In the genomic region with DNA sequence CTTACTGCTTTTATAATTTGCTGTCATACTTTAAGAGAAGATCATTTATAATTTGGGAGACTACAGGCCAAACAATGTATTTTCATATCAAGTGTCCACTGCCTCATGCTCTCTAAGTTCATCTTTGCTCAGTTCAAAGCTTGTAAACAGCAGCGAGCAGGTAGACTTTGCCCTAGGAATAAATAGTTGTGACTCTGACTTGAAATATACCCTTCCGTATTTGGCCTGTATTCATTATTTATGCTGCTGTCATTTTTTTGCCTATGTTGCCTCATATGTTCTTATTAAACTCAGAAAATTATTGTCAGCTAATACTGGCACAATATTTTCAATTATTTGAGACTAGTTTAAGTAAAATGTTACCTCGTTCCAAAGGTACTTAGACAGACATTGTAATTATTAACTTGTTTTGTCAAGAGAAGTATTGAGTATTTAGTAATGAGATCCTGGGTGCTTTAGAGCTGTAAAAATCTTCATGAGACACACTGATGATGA, we compare ENCODE assay signal across 38 mouse cellular contexts. TPM values are rescaled to one million over a fixed set of nuclear protein-coding genes. Genes with fewer than 3 reads are reported as not detected.
DNase-seq lines count a peak whose midpoint lies in the region; ATAC-seq and TF ChIP-seq lines count a peak whose summit lies in the region.
"Had no signal": no experiment of that assay in that cellular context is flagged by ENCODE, and none has a peak within 500 bp of the region (broad histone marks: within the 10 kb centered on the region; RNA-seq: fewer than 3 reads in every experiment).

TSS of gene F13b (plus strand) at position 445 of the 495 bp plus-strand sequence.

- TF ChIP-seq POLR2A in ES-Bruce4 (IDR thresholded peaks at IDR 0.05; ENCODE audit: insufficient read depth, low read length), result no peak

- no peak within 1 kb of the TSS for H3K27ac ChIP-seq in kidney, postnatal 0 days
- H3K27ac ChIP-seq in ES-Bruce4 (ENCODE audit: insufficient read depth, low read length), result peak within 1 kb of the TSS; percentile 93; the same call in 1 of the 2 replicates
- H3K27ac ChIP-seq in liver, embryonic 15.5 days (replicated peaks), result no peak within 1 kb of the TSS
- H3K27ac ChIP-seq: layer of hippocampus, adult 2 months; left cerebral cortex, adult 2 months had no signal

- no peaks in the 10 kb centered on the region for H3K27me3 ChIP-seq in kidney, postnatal 0 days (ENCODE audit: insufficient read depth, low read length)
- no peaks in the 10 kb centered on the region for H3K27me3 ChIP-seq in ES-Bruce4 (ENCODE audit: control insufficient read depth, insufficient read depth, low read length, poor library complexity, severe bottlenecking)
- H3K27me3 ChIP-seq in liver, embryonic 15.5 days, result no peaks in the 10 kb centered on the region
- H3K27me3 ChIP-seq: CH12.LX had no signal

- no peaks in the 10 kb centered on the region for H3K4me1 ChIP-seq in kidney, postnatal 0 days (replicated peaks; ENCODE audit: insufficient read depth, low read length)
- peaks cover 3% of the 10 kb centered on the region for H3K4me1 ChIP-seq in ES-Bruce4 (ENCODE audit: control insufficient read depth, insufficient read depth, low read length)
- H3K4me1 ChIP-seq in liver, embryonic 15.5 days (replicated peaks), result no peaks in the 10 kb centered on the region

- ATAC-seq in kidney, postnatal 0 days (replicated peaks; ENCODE audit: low FRiP score, low read depth), result peak; percentile 46; the same call in 1 of the 2 replicates
- ATAC-seq in liver, embryonic 15.5 days (ENCODE audit: insufficient read depth), result peak; percentile 60; the same call in 1 of the 2 replicates
- ATAC-seq: hindbrain, embryonic 16.5 days had no signal

- no peak for DNase-seq in adrenal gland, postnatal 10 days
- no peak for DNase-seq in adrenal gland, postnatal 4 days (ENCODE audit: low spot score in 2 of 2)
- DNase-seq in kidney, postnatal 0 days (ENCODE audit: low spot score), result no peak
- no peak for DNase-seq in kidney, adult 11 months
- no peak for DNase-seq in spleen, postnatal 14 days (ENCODE audit: low spot score in 2 of 2)
- no peak for DNase-seq in left cerebral cortex, postnatal 4 days
- DNase-seq: adrenal gland, postnatal 25 days; cerebellum, adult 18-20 months; cerebellum, postnatal 10 days; gastrocnemius, postnatal 10 days; heart, postnatal 14 days; lung, embryonic 14.5 days; lung, postnatal 14 days; midbrain, embryonic 14.5 days; thymus, postnatal 4 days had no signal

- H3K9me3 ChIP-seq in kidney, postnatal 0 days (replicated peaks; ENCODE audit: low read length), result no peaks in the 10 kb centered on the region
- H3K9me3 ChIP-seq in ES-Bruce4 (replicated peaks; ENCODE audit: control insufficient read depth, insufficient read depth, low read length, poor library complexity, severe bottlenecking), result peaks cover 4% of the 10 kb centered on the region; the same call in 1 of the 2 replicates
- H3K9me3 ChIP-seq in liver, embryonic 15.5 days (replicated peaks), result no peaks in the 10 kb centered on the region
- H3K9me3 ChIP-seq: G1E had no signal

- no peak within 1 kb of the TSS for H3K9ac ChIP-seq in kidney, postnatal 0 days (ENCODE audit: low read depth, low read length)
- no peak within 1 kb of the TSS for H3K9ac ChIP-seq in ES-Bruce4 (ENCODE audit: low read depth, poor library complexity, severe bottlenecking)
- H3K9ac ChIP-seq in liver, embryonic 15.5 days, result no peak within 1 kb of the TSS
- H3K9ac ChIP-seq: lung, embryonic 14.5 days had no signal

- H3K4me3 ChIP-seq in kidney, postnatal 0 days (replicated peaks; ENCODE audit: low read depth, low read length), result no peak within 1 kb of the TSS
- no peak within 1 kb of the TSS for H3K4me3 ChIP-seq in ES-Bruce4 (ENCODE audit: low read depth, low read length)
- H3K4me3 ChIP-seq in liver, embryonic 15.5 days (replicated peaks), result 0 out of 2 replicates have a peak within 1 kb of the TSS, but pooled peaks have one; percentile 10
- H3K4me3 ChIP-seq: erythroblast, embryonic 14.5 days; layer of hippocampus, adult 2 months; left cerebral cortex, adult 2 months had no signal

- 79% methylated on average over 3 of the region's 3 CpGs for WGBS in kidney, postnatal 0 days
- 65% methylated on average over 3 of the region's 3 CpGs for WGBS in liver, embryonic 15.5 days (ENCODE audit: insufficient replicate concordance)

- no peak for TF ChIP-seq CTCF in kidney, postnatal 0 days (IDR thresholded peaks at IDR 0.05; ENCODE audit: low read depth)
- no peak for TF ChIP-seq CTCF in ES-Bruce4 (IDR thresholded peaks at IDR 0.05; ENCODE audit: low read depth, low read length)

- H3K4me2 ChIP-seq in kidney, postnatal 0 days (ENCODE audit: low read length), result no peak within 1 kb of the TSS
- H3K4me2 ChIP-seq in liver, embryonic 15.5 days, result peak within 1 kb of the TSS; percentile 29; the same call in 1 of the 2 replicates
- H3K4me2 ChIP-seq: lung, embryonic 14.5 days had no signal

- H3K36me3 ChIP-seq in kidney, postnatal 0 days (ENCODE audit: insufficient read depth, low read length), result no peaks in the 10 kb centered on the region
- H3K36me3 ChIP-seq in ES-Bruce4 (ENCODE audit: control insufficient read depth, insufficient read depth, low read length, poor library complexity, severe bottlenecking), result no peaks in the 10 kb centered on the region; the same call in 1 of the 2 replicates
- H3K36me3 ChIP-seq in liver, embryonic 15.5 days (replicated peaks), result no peaks in the 10 kb centered on the region
- H3K36me3 ChIP-seq: G1E had no signal

- no peak for TF ChIP-seq EP300 in ES-Bruce4 (IDR thresholded peaks at IDR 0.05; ENCODE audit: insufficient read depth, low read depth, low read length)

- intact Hi-C loops in left cerebral cortex, postnatal 4 days (cut with DNase I), result no loop called here

RNA-seq across cellular contexts. Expression of gene F13b, which starts in this region (rescaled TPM):
- total RNA-seq in adrenal gland, postnatal 10 days (2021), result 10 to 100 TPM; 15.0 to 35.5 TPM
- 10 to 100 TPM in 1 of 2 experiments, 1 to 10 TPM in 1; 2.8 to 15.7 TPM for total RNA-seq in adrenal gland, postnatal 4 days (2021)
- 2.8 and 4.0 TPM in 2 replicates for polyA plus RNA-seq in kidney, postnatal 0 days (2015; fragmentation: Nextera tagmentation; extraction: Ambion mirVana)
- polyA plus RNA-seq in ES-Bruce4 (2011; ENCODE audit: insufficient read depth, insufficient read length, low read depth, missing spikeins), result not detected in 2 replicates
- 25.9 and 29.4 TPM in 2 replicates for polyA plus RNA-seq in liver, embryonic 15.5 days (2015; fragmentation: Nextera tagmentation; extraction: Ambion mirVana)
- not detected for total RNA-seq in left cerebral cortex, postnatal 4 days (2021)
- total RNA-seq: adrenal gland, postnatal 25 days; CH12.LX; common myeloid progenitor, adult 5-6 weeks; G1E; gastrocnemius, postnatal 10 days; granulocyte monocyte progenitor cell, adult 5-6 weeks; heart, postnatal 14 days; layer of hippocampus, adult 2 months; layer of hippocampus, postnatal 14 days; left cerebral cortex, adult 2 months; left cerebral cortex, postnatal 36 days; monocyte, adult 5-6 weeks had no signal
- polyA plus RNA-seq: brain, embryonic 14.5 days; C2C12; embryonic facial prominence, embryonic 14.5 days; erythroblast, embryonic 14.5 days; forebrain, embryonic 11.5 days; G1E; heart, embryonic 14.5 days; hindbrain, embryonic 11.5 days; hindbrain, embryonic 16.5 days; intestine, embryonic 14.5 days; limb, embryonic 14.5 days; lung, embryonic 14.5 days; midbrain, embryonic 14.5 days; neural tube, embryonic 14.5 days; stomach, embryonic 14.5 days had no signal
